Mouse (Mus musculus): Measurements from ENCODE around the gene Il2rg. TPM values are rescaled to one million over a fixed set of nuclear protein-coding genes. Genes with fewer than 3 reads are reported as not detected.

Il2rg gene
- 18.7 and 27.4 TPM in 2 replicates for polyA plus RNA-seq (2015; fragmentation: Nextera tagmentation; extraction: Ambion mirVana)

DNA sequence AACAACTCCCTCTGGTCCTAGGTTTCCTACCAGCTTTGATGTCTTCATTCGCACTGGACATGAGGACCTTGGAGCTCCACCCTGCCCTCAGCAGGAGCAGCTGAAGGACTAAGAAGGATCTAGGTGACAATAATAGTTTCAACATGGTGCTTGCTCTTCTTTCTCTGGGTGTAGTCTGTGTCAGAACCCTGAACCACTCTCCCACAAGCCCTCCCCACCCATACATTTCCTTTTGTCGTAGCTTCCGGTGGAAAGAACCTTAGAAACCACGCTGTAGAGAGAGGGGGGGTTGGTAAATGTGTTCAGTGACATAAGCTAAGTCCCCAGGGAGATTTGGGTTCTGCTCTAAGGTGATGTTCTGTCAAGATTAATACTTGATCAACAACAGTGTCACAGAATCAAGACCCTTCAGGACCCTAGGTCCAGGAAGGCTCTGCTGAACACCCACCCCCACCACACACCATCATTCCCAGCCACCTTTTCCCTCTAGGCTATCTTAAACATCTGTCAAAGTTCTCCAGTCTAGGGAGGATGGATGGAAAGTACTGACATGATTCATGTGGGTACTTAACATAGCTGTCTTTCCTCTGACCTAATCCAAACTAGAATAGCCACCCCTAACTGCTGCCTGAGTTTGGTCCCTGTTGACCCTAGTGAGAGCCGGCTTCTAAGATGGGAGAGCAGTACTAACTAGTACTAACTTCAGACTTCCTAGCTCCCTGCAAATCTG is at the start of gene Il2rg:
Gene Il2rg, minus strand, starts transcription at position 231 of the 730 bp plus-strand sequence.

GRCm38 (mm10) chrX:101299055-101299454 is 31.0 kb upstream of the Il2rg start, which contains the start of gene Nlgn3:
TSS of gene Nlgn3 (plus strand) at chrX:101299168.

GRCm38 (mm10) chrX:101273875-101274738 is 6.1 kb upstream of the Il2rg start, which contains the start of gene Med12:
TSS of gene Med12 (plus strand) at chrX:101274030.

DNA sequence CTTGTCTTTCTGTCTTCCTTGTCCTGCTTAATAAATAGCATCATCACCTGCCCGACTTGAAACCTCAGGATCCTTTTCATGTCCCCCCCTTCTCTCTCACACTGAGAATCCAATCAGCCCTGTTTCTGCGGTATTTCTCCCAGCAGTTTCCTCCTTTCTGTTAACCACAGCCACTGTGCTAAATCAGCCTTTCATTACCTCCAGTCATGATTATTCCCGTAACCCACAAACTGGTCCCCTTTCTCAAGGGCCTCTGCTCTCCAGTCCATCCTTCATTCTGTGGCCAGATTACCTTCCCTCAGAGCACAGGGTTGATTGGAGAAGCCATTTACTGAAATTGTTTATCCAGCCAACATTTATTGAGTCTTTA is 685 bp upstream of the Il2rg start, which contains the start of gene Gm20489:
Gene Gm20489, minus strand, starts transcription at position 269 of the 370 bp plus-strand sequence.

GRCm38 (mm10) chrX:101263892-101264291 is 4.2 kb downstream of the Il2rg start, which contains the start of gene Gm614:
TSS of gene Gm614 (minus strand) at chrX:101263992.

GRCm38 (mm10) chrX:101253952-101254729 is 13.9 kb downstream of the Il2rg start, which contains the start of gene Foxo4:
TSS of gene Foxo4 (plus strand) at chrX:101254528.

GRCm38 (mm10) chrX:101221834-101222795 is 45.9 kb downstream of the Il2rg start, which contains the start of gene Snx12:
TSS of gene Snx12 (minus strand) at chrX:101222563.

Other genes with a start within 250 kb of the Il2rg start
- not detected in 2 replicates for gene Tex11, start 208.6 kb downstream of the Il2rg start, polyA plus RNA-seq (2015; fragmentation: Nextera tagmentation; extraction: Ambion mirVana)
- gene Slc7a3, start 182.2 kb downstream of the Il2rg start, polyA plus RNA-seq (2015; fragmentation: Nextera tagmentation; extraction: Ambion mirVana), result 0.15 and 0.22 TPM in 2 replicates
- 19.6 and 23.3 TPM in 2 replicates for gene Snx12, start 45.7 kb downstream of the Il2rg start, polyA plus RNA-seq (2015; fragmentation: Nextera tagmentation; extraction: Ambion mirVana)
- 3.0 and 3.2 TPM in 2 replicates for gene Foxo4, start 13.7 kb downstream of the Il2rg start, polyA plus RNA-seq (2015; fragmentation: Nextera tagmentation; extraction: Ambion mirVana)
- 0.28 and 0.41 TPM in 2 replicates for gene Gm614, start 4.3 kb downstream of the Il2rg start, polyA plus RNA-seq (2015; fragmentation: Nextera tagmentation; extraction: Ambion mirVana)
- gene Gm20489, start 768 bp upstream of the Il2rg start, polyA plus RNA-seq (2015; fragmentation: Nextera tagmentation; extraction: Ambion mirVana), result not detected in 2 replicates
- gene Med12, start 5.8 kb upstream of the Il2rg start, polyA plus RNA-seq (2015; fragmentation: Nextera tagmentation; extraction: Ambion mirVana), result 30.2 and 30.7 TPM in 2 replicates
- 0.32 and 0.58 TPM in 2 replicates for gene Nlgn3, start 30.9 kb upstream of the Il2rg start, polyA plus RNA-seq (2015; fragmentation: Nextera tagmentation; extraction: Ambion mirVana)
- 0.19 TPM in 1 of 2 replicates, not detected in the other for gene Gjb1, start 108.1 kb upstream of the Il2rg start, polyA plus RNA-seq (2015; fragmentation: Nextera tagmentation; extraction: Ambion mirVana)
- 6.9 and 9.5 TPM in 2 replicates for gene Zmym3, start 152.6 kb upstream of the Il2rg start, polyA plus RNA-seq (2015; fragmentation: Nextera tagmentation; extraction: Ambion mirVana)
- gene Nono, start 161.1 kb upstream of the Il2rg start, polyA plus RNA-seq (2015; fragmentation: Nextera tagmentation; extraction: Ambion mirVana), result 139 and 141 TPM in 2 replicates
- gene Itgb1bp2, start 180.8 kb upstream of the Il2rg start, polyA plus RNA-seq (2015; fragmentation: Nextera tagmentation; extraction: Ambion mirVana), result 0.46 and 0.73 TPM in 2 replicates

Data from spleen, postnatal 0 days (tissue).